Mouse (Mus musculus): ENCODE measurements around the gene Zfp799. TPM values are rescaled to one million over a fixed set of nuclear protein-coding genes. Genes with fewer than 3 reads are reported as not detected.

The Zfp799 gene
- polyA plus RNA-seq, 1 experiment from 2014 or later: 14.2 TPM

GRCm38 (mm10) chr17:32789244-32789643 lies 40.8 kb downstream of the Zfp799 start:
- Histone ChIP-seq H3K4me3 (ENCODE audit: low read length) (no peak overlapping the region), H3K4me2 (ENCODE audit: low read depth, low read length) (peak overlapping the region; percentile 74; the same call in 1 of the 2 replicates), H3K9ac (ENCODE audit: low read length) (no peak overlapping the region), H3K27ac (ENCODE audit: low read length) (no peak overlapping the region), H3K4me1 (replicated peaks; ENCODE audit: control insufficient read depth, insufficient read depth, low read length) (peaks cover 21% of the 10 kb centered on the region), H3K27me3 (ENCODE audit: control insufficient read depth, insufficient read depth, low read depth, low read length) (no peaks in the 10 kb centered on the region), H3K9me3 (ENCODE audit: control insufficient read depth, low read length) (no peaks in the 10 kb centered on the region), H3K36me3 (ENCODE audit: control insufficient read depth, insufficient read depth, low read length) (peaks cover 7% of the 10 kb centered on the region; the same call in 1 of the 2 replicates)
- ATAC-seq (ENCODE audit: low read depth): no peak
- WGBS: 76% methylated on average over 8 of the region's 8 CpGs

GRCm38 (mm10) chr17:32788576-32788975 lies 41.5 kb downstream of the Zfp799 start:
- H3K4me3 ChIP-seq (ENCODE audit: low read length): peak overlapping the region; percentile 83
- ATAC-seq (ENCODE audit: low read depth): no peak
- H3K27ac ChIP-seq (ENCODE audit: low read length): 0 out of 2 replicates have a peak overlapping the region, but pooled peaks have one; percentile 10
- peak overlapping the region; percentile 96 for H3K9ac ChIP-seq (ENCODE audit: low read length)
- peak overlapping the region; percentile 74 for H3K4me2 ChIP-seq (ENCODE audit: low read depth, low read length)
- peaks cover 10% of the 10 kb centered on the region for H3K36me3 ChIP-seq (ENCODE audit: control insufficient read depth, insufficient read depth, low read length)
- WGBS: 9% methylated on average over 9 of the region's 9 CpGs
- no peaks in the 10 kb centered on the region for H3K9me3 ChIP-seq (ENCODE audit: control insufficient read depth, low read length)
- H3K27me3 ChIP-seq (ENCODE audit: control insufficient read depth, insufficient read depth, low read depth, low read length): no peaks in the 10 kb centered on the region
- peaks cover 21% of the 10 kb centered on the region for H3K4me1 ChIP-seq (replicated peaks; ENCODE audit: control insufficient read depth, insufficient read depth, low read length)

GRCm38 (mm10) chr17:32788094-32788559 lies 41.9 kb downstream of the Zfp799 start, which contains the start of gene Zfp871:
Gene Zfp871 (minus strand): TSS chr17:32788287.
- Histone ChIP-seq H3K27ac (ENCODE audit: low read length) (peak within 1 kb of the TSS; percentile 95), H3K36me3 (ENCODE audit: control insufficient read depth, insufficient read depth, low read length) (peaks cover 13% of the 10 kb centered on the region), H3K9me3 (ENCODE audit: control insufficient read depth, low read length) (no peaks in the 10 kb centered on the region), H3K4me2 (ENCODE audit: low read depth, low read length) (peak within 1 kb of the TSS; percentile 74), H3K4me1 (replicated peaks; ENCODE audit: control insufficient read depth, insufficient read depth, low read length) (peaks cover 21% of the 10 kb centered on the region), H3K9ac (ENCODE audit: low read length) (peak within 1 kb of the TSS; percentile 96), H3K27me3 (ENCODE audit: control insufficient read depth, insufficient read depth, low read depth, low read length) (no peaks in the 10 kb centered on the region), H3K4me3 (ENCODE audit: low read length) (peak within 1 kb of the TSS; percentile 83)
- under 1% methylated on average over 22 of the region's 22 CpGs for WGBS
- peak; percentile 99 for ATAC-seq (ENCODE audit: low read depth)

- ATAC-seq (ENCODE audit: low read depth): peak; percentile 90
Observed at GRCm38 (mm10) chr17:32787436-32788093, 42.5 kb downstream of the Zfp799 start.

GRCm38 (mm10) chr17:32786944-32787343 lies 43.1 kb downstream of the Zfp799 start:
- Histone ChIP-seq H3K4me1 (replicated peaks; ENCODE audit: control insufficient read depth, insufficient read depth, low read length) (peaks cover 21% of the 10 kb centered on the region), H3K27ac (ENCODE audit: low read length) (no peak overlapping the region), H3K36me3 (ENCODE audit: control insufficient read depth, insufficient read depth, low read length) (peaks cover 19% of the 10 kb centered on the region), H3K4me2 (ENCODE audit: low read depth, low read length) (peak overlapping the region; percentile 74), H3K9me3 (ENCODE audit: control insufficient read depth, low read length) (no peaks in the 10 kb centered on the region), H3K9ac (ENCODE audit: low read length) (peak overlapping the region; percentile 96), H3K27me3 (ENCODE audit: control insufficient read depth, insufficient read depth, low read depth, low read length) (no peaks in the 10 kb centered on the region), H3K4me3 (ENCODE audit: low read length) (peak overlapping the region; percentile 83)
- WGBS: 47% methylated on average over 6 of the region's 6 CpGs
- ATAC-seq (ENCODE audit: low read depth): no peak

More at GRCm38 (mm10) chr17:32787436-32788093, 42.5 kb downstream of the Zfp799 start:
- Histone ChIP-seq H3K27me3 (ENCODE audit: control insufficient read depth, insufficient read depth, low read depth, low read length) (no peaks in the 10 kb centered on the region), H3K9me3 (ENCODE audit: control insufficient read depth, low read length) (no peaks in the 10 kb centered on the region), H3K4me1 (replicated peaks; ENCODE audit: control insufficient read depth, insufficient read depth, low read length) (peaks cover 21% of the 10 kb centered on the region), H3K27ac (ENCODE audit: low read length) (peak overlapping the region; percentile 95), H3K36me3 (ENCODE audit: control insufficient read depth, insufficient read depth, low read length) (peaks cover 17% of the 10 kb centered on the region), H3K4me2 (ENCODE audit: low read depth, low read length) (peak overlapping the region; percentile 74), H3K9ac (ENCODE audit: low read length) (peak overlapping the region; percentile 96), H3K4me3 (ENCODE audit: low read length) (peak overlapping the region; percentile 83)
- whole genome bisulfite sequencing: under 1% methylated on average over 31 of the region's 31 CpGs

GRCm38 (mm10) chr17:32785656-32786055 lies 44.4 kb downstream of the Zfp799 start:
- Histone ChIP-seq H3K27me3 (ENCODE audit: control insufficient read depth, insufficient read depth, low read depth, low read length) (no peaks in the 10 kb centered on the region), H3K9ac (ENCODE audit: low read length) (no peak overlapping the region), H3K36me3 (ENCODE audit: control insufficient read depth, insufficient read depth, low read length) (peaks cover 19% of the 10 kb centered on the region), H3K4me1 (replicated peaks; ENCODE audit: control insufficient read depth, insufficient read depth, low read length) (peaks cover 21% of the 10 kb centered on the region), H3K9me3 (ENCODE audit: control insufficient read depth, low read length) (no peaks in the 10 kb centered on the region), H3K4me3 (ENCODE audit: low read length) (no peak overlapping the region), H3K27ac (ENCODE audit: low read length) (no peak overlapping the region), H3K4me2 (ENCODE audit: low read depth, low read length) (no peak overlapping the region)
- no peak for ATAC-seq (ENCODE audit: low read depth)
- WGBS: 72% methylated on average over 3 of the region's 3 CpGs

GRCm38 (mm10) chr17:32777564-32777963 lies 52.5 kb downstream of the Zfp799 start:
- WGBS: 98% methylated on average over 3 of the region's 3 CpGs
- H3K27me3 ChIP-seq (ENCODE audit: control insufficient read depth, insufficient read depth, low read depth, low read length): no peaks in the 10 kb centered on the region
- H3K27ac ChIP-seq (ENCODE audit: low read length): no peak overlapping the region
- H3K9ac ChIP-seq (ENCODE audit: low read length): no peak overlapping the region
- no peak for ATAC-seq (ENCODE audit: low read depth)
- peaks cover 43% of the 10 kb centered on the region for H3K36me3 ChIP-seq (ENCODE audit: control insufficient read depth, insufficient read depth, low read length)
- H3K4me3 ChIP-seq (ENCODE audit: low read length): no peak overlapping the region
- H3K4me1 ChIP-seq (replicated peaks; ENCODE audit: control insufficient read depth, insufficient read depth, low read length): no peaks in the 10 kb centered on the region
- H3K9me3 ChIP-seq (ENCODE audit: control insufficient read depth, low read length): no peaks in the 10 kb centered on the region
- H3K4me2 ChIP-seq (ENCODE audit: low read depth, low read length): no peak overlapping the region

GRCm38 (mm10) chr17:32771213-32771612 lies 58.8 kb downstream of the Zfp799 start:
- no peak overlapping the region for H3K4me2 ChIP-seq (ENCODE audit: low read depth, low read length)
- WGBS: 81% methylated on average over 1 of the region's 1 CpGs
- peaks cover 70% of the 10 kb centered on the region for H3K36me3 ChIP-seq (ENCODE audit: control insufficient read depth, insufficient read depth, low read length)
- H3K4me3 ChIP-seq (ENCODE audit: low read length): no peak overlapping the region
- ATAC-seq (ENCODE audit: low read depth): no peak
- no peaks in the 10 kb centered on the region for H3K9me3 ChIP-seq (ENCODE audit: control insufficient read depth, low read length)
- no peaks in the 10 kb centered on the region for H3K4me1 ChIP-seq (replicated peaks; ENCODE audit: control insufficient read depth, insufficient read depth, low read length)
- H3K27ac ChIP-seq (ENCODE audit: low read length): no peak overlapping the region
- no peak overlapping the region for H3K9ac ChIP-seq (ENCODE audit: low read length)
- H3K27me3 ChIP-seq (ENCODE audit: control insufficient read depth, insufficient read depth, low read depth, low read length): no peaks in the 10 kb centered on the region

GRCm38 (mm10) chr17:32766422-32766821 lies 63.6 kb downstream of the Zfp799 start:
- Histone ChIP-seq H3K36me3 (ENCODE audit: control insufficient read depth, insufficient read depth, low read length) (peaks cover 52% of the 10 kb centered on the region), H3K9ac (ENCODE audit: low read length) (no peak overlapping the region), H3K4me1 (replicated peaks; ENCODE audit: control insufficient read depth, insufficient read depth, low read length) (no peaks in the 10 kb centered on the region), H3K4me3 (ENCODE audit: low read length) (no peak overlapping the region), H3K9me3 (ENCODE audit: control insufficient read depth, low read length) (peaks cover 2% of the 10 kb centered on the region; the same call in 1 of the 2 replicates), H3K27ac (ENCODE audit: low read length) (no peak overlapping the region), H3K27me3 (ENCODE audit: control insufficient read depth, insufficient read depth, low read depth, low read length) (no peaks in the 10 kb centered on the region), H3K4me2 (ENCODE audit: low read depth, low read length) (no peak overlapping the region)
- no peak for ATAC-seq (ENCODE audit: low read depth)
- WGBS: 92% methylated on average over 2 of the region's 2 CpGs

Measured in lung, embryonic 16.5 days (tissue).